Mouse (Mus musculus) kidney, postnatal 4 days (tissue): ENCODE results near the gene Hnf1b.

ENCODE experiments used
- DNase-seq, 2 experiments: peaks; one replicate each; pipeline ENCODE4 v3.0.0; 2021; ENCODE audit warnings: mixed read lengths in 2 of 2

Hnf1b gene

GRCm38 (mm10) chr11:83853221-83853792 lies 3.4 kb downstream of the Hnf1b start:
- peak; percentile 54 to 67 for DNase-seq

- no peak for DNase-seq
These were observed 4.2 kb downstream of the Hnf1b start for GRCm38 (mm10) chr11:83854091-83854490.

GRCm38 (mm10) chr11:83854707-83855106 lies 4.8 kb downstream of the Hnf1b start:
- no peak for DNase-seq

- DNase-seq = no peak
These were observed 7.4 kb downstream of the Hnf1b start for GRCm38 (mm10) chr11:83857256-83857655.

GRCm38 (mm10) chr11:83865286-83865685 lies 15.4 kb downstream of the Hnf1b start:
- DNase-seq = no peak

GRCm38 (mm10) chr11:83867571-83867970 lies 17.7 kb downstream of the Hnf1b start:
- DNase-seq = no peak

GRCm38 (mm10) chr11:83869147-83869546 lies 19.3 kb downstream of the Hnf1b start:
- DNase-seq = no peak

GRCm38 (mm10) chr11:83869686-83870085 lies 19.8 kb downstream of the Hnf1b start:
- DNase-seq = no peak

GRCm38 (mm10) chr11:83871780-83872554 lies 22.1 kb downstream of the Hnf1b start:
- no peak for DNase-seq

- DNase-seq = peak in 1 of 2 experiments; percentile 59
These were observed 23.6 kb downstream of the Hnf1b start for GRCm38 (mm10) chr11:83873509-83873908.

GRCm38 (mm10) chr11:83876630-83877029 lies 26.8 kb downstream of the Hnf1b start:
- no peak for DNase-seq

- no peak for DNase-seq
These were observed 27.9 kb downstream of the Hnf1b start for GRCm38 (mm10) chr11:83877765-83878164.

GRCm38 (mm10) chr11:83878417-83878952 lies 28.6 kb downstream of the Hnf1b start:
- DNase-seq = no peak

- peak; percentile 27 to 34 for DNase-seq
These were observed 29.3 kb downstream of the Hnf1b start for GRCm38 (mm10) chr11:83879130-83879529.

GRCm38 (mm10) chr11:83881438-83881837 lies 31.6 kb downstream of the Hnf1b start:
- no peak for DNase-seq

GRCm38 (mm10) chr11:83882552-83882951 lies 32.7 kb downstream of the Hnf1b start:
- no peak for DNase-seq

- no peak for DNase-seq
These were observed 33.2 kb downstream of the Hnf1b start for GRCm38 (mm10) chr11:83883074-83883473.

GRCm38 (mm10) chr11:83883812-83884211 lies 33.9 kb downstream of the Hnf1b start:
- DNase-seq = peak in 1 of 2 experiments; percentile 33

GRCm38 (mm10) chr11:83885175-83885574 lies 35.3 kb downstream of the Hnf1b start:
- DNase-seq = peak in 1 of 2 experiments; percentile 41

GRCm38 (mm10) chr11:83886746-83887145 lies 36.9 kb downstream of the Hnf1b start:
- no peak for DNase-seq

GRCm38 (mm10) chr11:83891366-83891765 lies 41.5 kb downstream of the Hnf1b start:
- DNase-seq = no peak

- no peak for DNase-seq
These were observed 43.5 kb downstream of the Hnf1b start for GRCm38 (mm10) chr11:83893325-83893724.

GRCm38 (mm10) chr11:83896430-83897410 lies 46.9 kb downstream of the Hnf1b start:
- DNase-seq = no peak
